ENCODE assay signal across 25 mouse cellular contexts in the genomic region with DNA sequence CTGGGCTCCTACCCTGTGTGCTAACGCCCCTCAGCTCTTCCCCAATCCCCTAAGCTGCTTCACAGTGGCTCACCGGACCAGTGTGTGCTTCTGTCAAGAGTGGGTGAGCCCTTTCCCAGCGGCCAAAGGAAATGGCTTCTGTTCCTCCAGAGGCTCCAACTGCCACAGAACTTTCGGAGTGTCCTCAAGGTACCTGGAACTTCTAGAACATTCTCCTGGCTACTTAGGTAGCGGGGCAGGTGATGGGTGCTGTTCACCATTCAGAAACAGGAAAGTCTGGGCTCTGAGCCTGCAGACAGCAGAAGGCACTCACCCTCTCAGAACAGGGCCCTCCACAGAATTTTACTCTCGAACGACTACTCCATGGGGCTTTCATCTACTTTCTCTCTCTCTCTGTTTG. TPM values are rescaled to one million over a fixed set of nuclear protein-coding genes. Genes with fewer than 3 reads are reported as not detected.
"Had no signal": no experiment of that assay in that cellular context is flagged by ENCODE, and none has a peak within 500 bp of the region (broad histone marks: within the 10 kb centered on the region; RNA-seq: fewer than 3 reads in every experiment).

A gene (minus strand): TSS at position 101 of the 400 bp plus-strand sequence.

- H3K27me3 ChIP-seq: heart, embryonic 13.5 days; heart, embryonic 15.5 days; hindbrain, embryonic 13.5 days; hindbrain, embryonic 15.5 days; kidney, embryonic 15.5 days; limb, embryonic 13.5 days; limb, embryonic 15.5 days had no signal

- H3K9ac ChIP-seq: forebrain, postnatal 0 days; heart, embryonic 13.5 days; heart, embryonic 15.5 days; hindbrain, embryonic 13.5 days; hindbrain, embryonic 15.5 days; kidney, embryonic 15.5 days; limb, embryonic 13.5 days; limb, embryonic 15.5 days had no signal

- ATAC-seq: forebrain, postnatal 0 days; hindbrain, postnatal 0 days; intestine, embryonic 16.5 days had no signal

- H3K27ac ChIP-seq: heart, embryonic 13.5 days; heart, embryonic 15.5 days; hindbrain, embryonic 13.5 days; hindbrain, embryonic 15.5 days; hindbrain, postnatal 0 days; kidney, embryonic 15.5 days; kidney, postnatal 0 days; limb, embryonic 13.5 days; limb, embryonic 15.5 days had no signal

- H3K9me3 ChIP-seq: heart, embryonic 13.5 days; heart, embryonic 15.5 days; hindbrain, embryonic 13.5 days; hindbrain, embryonic 15.5 days; kidney, embryonic 15.5 days; limb, embryonic 13.5 days; limb, embryonic 15.5 days had no signal

- DNase-seq: forebrain, postnatal 0 days; gastrocnemius, postnatal 10 days; gastrocnemius, postnatal 25 days; heart, adult 11 months; heart, postnatal 14 days; heart, postnatal 36 days; kidney, adult 11 months; kidney, adult 2 months; kidney, adult 9 months; kidney, postnatal 14 days; kidney, postnatal 36 days; layer of hippocampus, adult 9-11 months; layer of hippocampus, postnatal 36 days; left cerebral cortex, postnatal 4 days had no signal

- H3K36me3 ChIP-seq: heart, embryonic 13.5 days; heart, embryonic 15.5 days; hindbrain, embryonic 13.5 days; hindbrain, embryonic 15.5 days; kidney, embryonic 15.5 days; limb, embryonic 13.5 days; limb, embryonic 15.5 days had no signal

- H3K4me3 ChIP-seq: heart, embryonic 13.5 days; heart, embryonic 15.5 days; hindbrain, embryonic 13.5 days; hindbrain, embryonic 15.5 days; kidney, embryonic 15.5 days; limb, embryonic 13.5 days; limb, embryonic 15.5 days had no signal

- H3K4me2 ChIP-seq: heart, embryonic 11.5 days; heart, embryonic 13.5 days; heart, embryonic 15.5 days; hindbrain, embryonic 13.5 days; hindbrain, embryonic 15.5 days; kidney, embryonic 15.5 days; limb, embryonic 13.5 days; limb, embryonic 15.5 days had no signal

RNA-seq across cellular contexts. Expression of the gene that starts here (rescaled TPM):
- total RNA-seq: hindbrain, postnatal 0 days had no signal
